Mouse (Mus musculus) midbrain, embryonic 15.5 days (tissue): ENCODE data around the gene Gm10715. TPM values are rescaled to one million over a fixed set of nuclear protein-coding genes. Genes with fewer than 3 reads are reported as not detected.
"Not testable (repeated sequence)": the region's sequence is repeated elsewhere in the genome, so short reads cannot be mapped to it uniquely, and the experiment has no call there.

Experiments
- ATAC-seq: fragments of 200-750 bp; cut with Nextera tagmentation; replicated peaks from 2 replicates; pipeline ENCODE4 v1.8.0; 2017; ENCODE audit warnings: moderate TSS enrichment
- H3K27ac ChIP-seq: fragments of 300-500 bp; sonication (generic); 2 replicates; pipeline ENCODE4 v1.5.1; 2015; ENCODE audit warnings: mild to moderate bottlenecking, inconsistent platforms
- H3K27me3 ChIP-seq: fragments of 300-500 bp; sonication (generic); replicated peaks from 2 replicates; pipeline ENCODE4 v1.6.1; 2015; ENCODE audit warnings: inconsistent platforms
- H3K36me3 ChIP-seq: fragments of 300-500 bp; sonication (generic); replicated peaks from 2 replicates; pipeline ENCODE4 v1.6.1; 2015; ENCODE audit warnings: inconsistent platforms
- H3K4me1 ChIP-seq: fragments of 300-500 bp; sonication (generic); 2 replicates; pipeline ENCODE4 v1.6.1; 2015; ENCODE audit warnings: inconsistent platforms
- H3K4me2 ChIP-seq: fragments of 300-500 bp; sonication (generic); 2 replicates; pipeline ENCODE4 v1.6.1; 2015; ENCODE audit warnings: inconsistent platforms, mild to moderate bottlenecking, moderate library complexity
- H3K4me3 ChIP-seq: fragments of 300-500 bp; sonication (generic); 2 replicates; pipeline ENCODE4 v1.5.1; 2015; ENCODE audit warnings: mild to moderate bottlenecking, inconsistent platforms
- H3K9ac ChIP-seq: fragments of 300-500 bp; sonication (generic); 2 replicates; pipeline ENCODE4 v1.6.1; 2015; ENCODE audit warnings: mild to moderate bottlenecking, inconsistent platforms
- H3K9me3 ChIP-seq: fragments of 300-500 bp; sonication (generic); 2 replicates; pipeline ENCODE4 v1.6.1; 2016; ENCODE audit warnings: inconsistent platforms
- WGBS: fragments of 180-500 bp; shearing (Covaris S2); methylation state at CpG from one replicate; pipeline ENCODE4 v1.1.7; 2015; ENCODE audit warnings: mixed read lengths; 5-methylcytosine and 5-hydroxymethylcytosine counted together
- polyA plus RNA-seq: library from polyadenylated mRNA; unstranded; fragments of >200 nt; fragmentation: Nextera tagmentation; extraction: Ambion mirVana; gene quantifications from 2 replicates; pipeline ENCODE4 v1.2.1, GENCODE M21; 2015

Gm10715 gene
- polyA plus RNA-seq, 1 experiment from 2014 or later = not detected

DNA sequence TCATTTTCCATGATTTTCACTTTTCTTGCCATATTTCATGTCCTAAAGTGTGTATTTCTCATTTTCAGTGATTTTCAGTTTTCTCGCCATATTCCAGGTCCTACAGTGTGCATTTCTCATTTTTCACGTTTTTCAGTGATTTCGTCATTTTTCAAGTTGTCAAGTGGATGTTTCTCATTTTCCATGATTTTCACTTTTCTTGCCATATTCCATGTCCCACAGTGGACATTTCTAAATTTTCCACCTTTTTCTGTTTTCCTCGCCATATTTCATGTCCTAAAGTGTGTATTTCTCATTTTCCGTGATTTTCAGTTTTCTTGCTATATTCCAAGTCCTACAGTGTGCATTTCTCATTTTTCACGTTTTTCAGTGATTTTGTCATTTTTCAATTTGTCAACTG, 20.8 kb upstream of the Gm10715 start:
- WGBS = 73% methylated on average over 6 of the region's 6 CpGs
- H3K27ac ChIP-seq, H3K27me3 ChIP-seq, H3K4me1 ChIP-seq, H3K4me2 ChIP-seq, ATAC-seq, H3K36me3 ChIP-seq, H3K4me3 ChIP-seq, H3K9ac ChIP-seq, H3K9me3 ChIP-seq: not testable (repeated sequence)

DNA sequence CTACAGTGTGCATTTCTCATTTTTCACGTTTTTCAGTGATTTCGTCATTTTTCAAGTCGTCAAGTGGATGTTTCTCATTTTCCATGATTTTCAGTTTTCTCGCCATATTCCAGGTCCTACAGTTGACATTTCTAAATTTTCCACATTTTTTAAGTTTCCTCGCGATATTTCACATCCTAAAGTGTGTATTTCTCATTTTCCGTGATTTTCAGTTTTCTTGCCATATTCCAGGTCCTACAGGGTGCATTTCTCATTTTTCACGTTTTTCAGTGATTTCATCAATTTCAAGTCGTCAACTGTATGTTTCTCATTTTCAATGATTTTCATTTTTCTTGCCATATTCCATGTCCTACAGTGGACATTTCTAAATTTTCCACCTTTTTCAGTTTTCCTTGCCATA, 19.6 kb upstream of the Gm10715 start, which contains the start of gene Gm10719:
Gene Gm10719, plus strand, starts transcription at position 301 of the 400 bp plus-strand sequence.
- H3K9ac ChIP-seq, ATAC-seq, H3K4me3 ChIP-seq, H3K36me3 ChIP-seq, H3K9me3 ChIP-seq, H3K27ac ChIP-seq, H3K4me1 ChIP-seq, H3K27me3 ChIP-seq, H3K4me2 ChIP-seq: not testable (repeated sequence)
- 44% methylated on average over 2 of the region's 9 CpGs for WGBS

DNA sequence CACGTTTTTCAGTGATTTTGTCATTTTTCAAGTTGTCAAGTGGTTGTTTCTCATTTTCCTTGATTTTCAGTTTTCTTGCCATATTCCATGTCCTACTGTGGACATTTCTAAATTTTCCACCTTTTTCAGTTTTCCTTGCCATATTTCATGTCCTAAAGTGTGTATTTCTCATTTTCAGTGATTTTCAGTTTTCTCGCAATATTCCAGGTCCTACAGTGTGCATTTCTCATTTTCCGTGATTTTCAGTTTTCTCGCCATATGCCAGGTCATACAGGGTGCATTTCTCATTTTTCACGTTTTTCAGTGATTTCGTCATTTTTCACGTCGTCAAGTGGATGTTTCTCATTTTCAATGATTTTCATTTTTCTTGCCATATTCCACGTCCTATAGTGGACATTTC, 17.7 kb upstream of the Gm10715 start:
- not testable (repeated sequence) for ATAC-seq, H3K27ac ChIP-seq, H3K36me3 ChIP-seq, H3K9me3 ChIP-seq, H3K4me1 ChIP-seq, H3K4me3 ChIP-seq, H3K9ac ChIP-seq, H3K27me3 ChIP-seq, H3K4me2 ChIP-seq
- 63% methylated on average over 9 of the region's 9 CpGs for WGBS

DNA sequence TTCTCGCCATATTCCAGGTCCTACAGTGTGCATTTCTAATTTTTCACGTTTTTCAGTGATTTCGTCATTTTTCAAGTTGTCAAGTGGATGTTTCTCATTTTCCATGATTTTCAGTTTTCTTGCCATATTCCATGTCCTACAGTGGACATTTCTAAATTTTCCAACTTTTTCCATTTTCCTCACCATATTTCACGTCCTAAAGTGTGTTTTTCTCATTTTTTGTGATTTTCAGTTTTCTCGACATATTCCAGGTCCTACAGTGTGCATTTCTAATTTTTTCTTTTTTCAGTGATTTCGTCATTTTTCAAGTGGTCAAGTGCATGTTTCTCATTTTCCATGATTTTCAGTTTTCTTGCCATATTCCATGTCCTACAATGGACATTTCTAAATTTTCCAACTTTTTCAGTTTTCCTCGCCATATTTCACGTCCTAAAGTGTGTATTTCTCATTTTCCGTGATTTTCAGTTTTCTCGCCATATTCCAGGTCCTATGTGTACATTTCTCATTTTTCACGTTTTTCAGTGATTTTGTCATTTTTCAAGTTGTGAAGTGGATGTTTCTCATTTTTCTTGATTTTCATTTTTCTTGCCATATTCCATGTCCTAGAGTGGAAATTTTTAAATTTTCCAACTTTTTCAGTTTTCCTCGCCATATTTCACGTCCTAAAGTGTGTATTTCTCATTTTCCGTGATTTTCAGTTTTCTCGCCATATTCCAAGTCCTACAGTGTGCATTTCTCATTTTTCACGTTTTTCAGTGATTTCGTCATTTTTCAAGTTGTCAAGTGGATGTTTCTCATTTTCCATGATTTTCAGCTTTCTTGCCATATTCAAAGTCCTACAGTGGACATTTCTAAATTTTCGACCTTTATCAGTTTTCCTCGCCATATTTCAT, 16.6 kb upstream of the Gm10715 start:
- not testable (repeated sequence) for H3K36me3 ChIP-seq, H3K27me3 ChIP-seq, H3K4me3 ChIP-seq, H3K27ac ChIP-seq, H3K4me2 ChIP-seq, H3K9me3 ChIP-seq, H3K4me1 ChIP-seq, H3K9ac ChIP-seq
- 0 out of 2 replicates have a peak, but pooled peaks have one; percentile 69 for ATAC-seq
- 76% methylated on average over 17 of the region's 19 CpGs for WGBS

DNA sequence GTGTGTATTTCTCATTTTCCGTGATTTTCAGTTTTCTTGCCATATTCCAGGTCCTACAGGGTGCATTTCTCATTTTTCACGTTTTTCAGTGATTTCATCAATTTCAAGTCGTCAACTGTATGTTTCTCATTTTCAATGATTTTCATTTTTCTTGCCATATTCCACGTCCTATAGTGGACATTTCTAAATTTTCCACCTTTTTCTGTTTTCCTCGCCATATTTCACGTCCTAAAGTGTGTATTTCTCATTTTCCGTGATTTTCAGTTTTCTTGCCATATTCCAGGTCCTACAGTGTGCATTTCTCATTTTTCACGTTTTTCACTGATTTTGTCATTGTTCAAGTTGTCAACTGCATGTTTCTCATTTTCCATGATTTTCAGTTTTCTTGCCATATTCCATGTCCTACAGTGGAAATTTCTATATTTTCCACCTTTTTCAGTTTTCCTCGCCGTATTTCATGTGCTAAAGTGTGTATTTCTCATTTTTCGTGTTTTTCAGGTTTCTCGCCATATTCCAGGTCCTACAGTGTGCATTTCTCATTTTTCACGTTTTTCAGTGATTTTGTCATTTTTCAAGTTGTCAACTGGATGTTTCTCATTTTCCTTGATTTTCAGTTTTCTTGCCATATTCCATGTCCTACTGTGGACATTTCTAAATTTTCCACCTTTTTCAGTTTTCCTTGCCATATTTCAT, 14.2 kb upstream of the Gm10715 start:
- not testable (repeated sequence) for H3K4me2 ChIP-seq, H3K9me3 ChIP-seq, ATAC-seq, H3K36me3 ChIP-seq, H3K27me3 ChIP-seq, H3K27ac ChIP-seq, H3K4me3 ChIP-seq, H3K9ac ChIP-seq, H3K4me1 ChIP-seq
- 74% methylated on average over 11 of the region's 13 CpGs for WGBS

DNA sequence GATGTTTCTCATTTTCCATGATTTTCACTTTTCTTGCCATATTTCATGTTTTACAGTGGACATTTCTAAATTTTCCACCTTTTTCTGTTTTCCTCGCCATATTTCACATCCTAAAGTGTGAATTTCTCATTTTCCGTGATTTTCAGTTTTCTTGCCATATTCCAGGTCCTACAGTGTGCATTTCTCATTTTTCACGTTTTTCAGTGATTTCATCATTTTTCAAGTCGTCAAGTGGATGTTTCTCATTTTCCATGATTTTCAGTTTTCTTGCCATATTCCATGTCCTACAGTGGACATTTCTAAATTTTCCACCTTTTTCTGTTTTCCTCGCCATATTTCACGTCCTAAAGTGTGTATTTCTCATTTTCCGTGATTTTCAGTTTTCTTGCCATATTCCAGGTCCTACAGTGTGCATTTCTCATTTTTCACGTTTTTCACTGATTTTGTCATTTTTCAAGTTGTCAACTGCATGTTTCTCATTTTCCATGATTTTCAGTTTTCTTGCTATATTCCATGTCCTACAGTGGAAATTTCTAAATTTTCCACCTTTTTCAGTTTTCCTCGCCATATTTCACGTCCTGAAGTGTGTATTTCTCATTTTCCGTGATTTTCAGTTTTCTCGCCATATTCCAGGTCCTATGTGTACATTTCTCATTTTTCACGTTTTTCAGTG, 13.2 kb upstream of the Gm10715 start, which contains the start of gene Gm10718:
Gene Gm10718, plus strand, starts transcription at position 236 of the 673 bp plus-strand sequence.
- H3K9me3 ChIP-seq, H3K4me1 ChIP-seq, H3K4me3 ChIP-seq, H3K36me3 ChIP-seq, ATAC-seq, H3K27ac ChIP-seq, H3K9ac ChIP-seq, H3K27me3 ChIP-seq, H3K4me2 ChIP-seq: not testable (repeated sequence)
- WGBS = 77% methylated on average over 12 of the region's 13 CpGs

DNA sequence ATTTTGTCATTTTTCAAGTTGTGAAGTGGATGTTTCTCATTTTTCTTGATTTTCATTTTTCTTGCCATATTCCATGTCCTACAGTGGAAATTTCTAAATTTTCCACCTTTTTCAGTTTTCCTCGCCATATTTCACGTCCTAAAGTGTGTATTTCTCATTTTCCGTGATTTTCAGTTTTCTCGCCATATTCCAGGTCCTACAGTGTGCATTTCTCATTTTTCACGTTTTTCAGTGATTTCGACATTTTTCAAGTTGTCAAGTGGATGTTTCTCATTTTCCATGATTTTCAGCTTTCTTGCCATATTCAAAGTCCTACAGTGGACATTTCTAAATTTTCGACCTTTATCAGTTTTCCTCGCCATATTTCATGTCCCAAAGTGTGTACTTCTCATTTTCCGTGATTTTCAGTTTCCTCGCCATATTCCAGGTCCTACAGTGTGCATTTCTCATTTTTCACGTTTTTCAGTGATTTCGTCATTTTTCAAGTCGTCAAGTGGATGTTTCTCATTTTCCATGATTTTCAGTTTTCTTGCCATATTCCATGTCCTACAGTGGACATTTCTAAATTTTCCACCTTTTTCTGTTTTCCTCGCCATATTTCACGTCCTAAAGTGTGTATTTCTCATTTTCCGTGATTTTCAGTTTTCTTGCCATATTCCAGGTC, 12.6 kb upstream of the Gm10715 start:
- not testable (repeated sequence) for H3K4me2 ChIP-seq, H3K9ac ChIP-seq, H3K27me3 ChIP-seq, H3K27ac ChIP-seq, ATAC-seq, H3K4me3 ChIP-seq, H3K36me3 ChIP-seq, H3K4me1 ChIP-seq, H3K9me3 ChIP-seq
- WGBS = 76% methylated on average over 16 of the region's 16 CpGs

DNA sequence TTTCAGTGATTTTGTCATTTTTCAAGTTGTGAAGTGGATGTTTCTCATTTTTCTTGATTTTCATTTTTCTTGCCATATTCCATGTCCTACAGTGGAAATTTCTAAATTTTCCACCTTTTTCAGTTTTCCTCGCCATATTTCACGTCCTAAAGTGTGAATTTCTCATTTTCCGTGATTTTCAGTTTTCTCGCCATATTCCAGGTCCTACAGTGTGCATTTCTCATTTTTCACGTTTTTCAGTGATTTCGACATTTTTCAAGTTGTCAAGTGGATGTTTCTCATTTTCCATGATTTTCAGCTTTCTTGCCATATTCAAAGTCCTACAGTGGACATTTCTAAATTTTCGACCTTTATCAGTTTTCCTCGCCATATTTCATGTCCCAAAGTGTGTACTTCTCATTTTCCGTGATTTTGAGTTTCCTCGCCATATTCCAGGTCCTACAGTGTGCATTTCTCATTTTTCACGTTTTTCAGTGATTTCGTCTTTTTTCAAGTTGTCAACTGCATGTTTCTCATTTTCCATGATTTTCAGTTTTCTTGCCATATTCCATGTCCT, 11.7 kb upstream of the Gm10715 start, which contains the start of gene Gm10717:
Gene Gm10717, plus strand, starts transcription at position 506 of the 556 bp plus-strand sequence.
- not testable (repeated sequence) for H3K9ac ChIP-seq, H3K4me2 ChIP-seq, H3K27me3 ChIP-seq, ATAC-seq, H3K9me3 ChIP-seq, H3K27ac ChIP-seq, H3K4me1 ChIP-seq, H3K4me3 ChIP-seq, H3K36me3 ChIP-seq
- WGBS = 71% methylated on average over 12 of the region's 12 CpGs

DNA sequence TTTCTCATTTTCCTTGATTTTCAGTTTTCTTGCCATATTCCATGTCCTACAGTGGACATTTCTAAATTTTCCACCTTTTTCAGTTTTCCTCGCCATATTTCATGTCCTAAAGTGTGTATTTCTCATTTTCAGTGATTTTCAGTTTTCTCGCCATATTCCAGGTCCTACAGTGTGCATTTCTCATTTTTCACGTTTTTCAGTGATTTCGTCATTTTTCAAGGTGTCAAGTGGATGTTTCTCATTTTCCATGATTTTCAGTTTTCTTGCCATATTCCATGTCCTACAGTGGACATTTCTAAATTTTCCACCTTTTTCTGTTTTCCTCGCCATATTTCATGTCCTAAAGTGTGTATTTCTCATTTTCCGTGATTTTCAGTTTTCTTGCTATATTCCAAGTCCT, 11.0 kb upstream of the Gm10715 start:
- H3K27ac ChIP-seq, H3K36me3 ChIP-seq, H3K9ac ChIP-seq, H3K4me2 ChIP-seq, H3K27me3 ChIP-seq, H3K9me3 ChIP-seq, ATAC-seq, H3K4me1 ChIP-seq, H3K4me3 ChIP-seq: not testable (repeated sequence)
- WGBS = 76% methylated on average over 6 of the region's 6 CpGs

DNA sequence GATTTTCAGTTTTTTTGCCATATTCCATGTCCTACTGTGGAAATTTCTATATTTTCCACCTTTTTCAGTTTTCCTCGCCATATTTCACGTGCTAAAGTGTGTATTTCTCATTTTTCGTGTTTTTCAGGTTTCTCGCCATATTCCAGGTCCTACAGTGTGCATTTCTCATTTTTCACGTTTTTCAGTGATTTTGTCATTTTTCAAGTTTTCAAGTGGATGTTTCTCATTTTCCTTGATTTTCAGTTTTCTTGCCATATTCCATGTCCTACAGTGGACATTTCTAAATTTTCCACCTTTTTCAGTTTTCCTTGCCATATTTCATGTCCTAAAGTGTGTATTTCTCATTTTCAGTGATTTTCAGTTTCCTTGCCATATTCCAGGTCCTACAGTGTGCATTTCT, 10.5 kb upstream of the Gm10715 start:
- WGBS = 76% methylated on average over 5 of the region's 5 CpGs
- H3K27me3 ChIP-seq, H3K9ac ChIP-seq, H3K36me3 ChIP-seq, H3K27ac ChIP-seq, H3K4me2 ChIP-seq, H3K4me1 ChIP-seq, H3K9me3 ChIP-seq, H3K4me3 ChIP-seq, ATAC-seq: not testable (repeated sequence)

DNA sequence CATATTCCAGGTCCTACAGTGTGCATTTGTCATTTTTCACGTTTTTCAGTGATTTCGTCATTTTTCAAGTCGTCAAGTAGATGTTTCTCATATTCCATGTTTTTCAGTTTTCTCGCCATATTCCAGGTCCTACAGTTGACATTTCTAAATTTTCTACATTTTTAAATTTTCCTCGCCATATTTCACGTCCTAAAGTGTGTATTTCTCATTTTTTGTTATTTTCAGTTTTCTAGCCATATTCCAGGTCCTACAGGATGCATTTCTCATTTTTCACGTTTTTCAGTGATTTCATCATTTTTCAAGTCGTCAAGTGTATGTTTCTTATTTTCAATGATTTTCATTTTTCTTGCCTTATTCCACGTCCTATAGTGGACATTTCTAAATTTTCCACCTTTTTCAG, 9.9 kb upstream of the Gm10715 start:
- H3K9me3 ChIP-seq, H3K4me2 ChIP-seq, H3K27ac ChIP-seq, ATAC-seq, H3K4me1 ChIP-seq, H3K36me3 ChIP-seq, H3K27me3 ChIP-seq, H3K9ac ChIP-seq, H3K4me3 ChIP-seq: not testable (repeated sequence)
- WGBS = 65% methylated on average over 9 of the region's 9 CpGs

DNA sequence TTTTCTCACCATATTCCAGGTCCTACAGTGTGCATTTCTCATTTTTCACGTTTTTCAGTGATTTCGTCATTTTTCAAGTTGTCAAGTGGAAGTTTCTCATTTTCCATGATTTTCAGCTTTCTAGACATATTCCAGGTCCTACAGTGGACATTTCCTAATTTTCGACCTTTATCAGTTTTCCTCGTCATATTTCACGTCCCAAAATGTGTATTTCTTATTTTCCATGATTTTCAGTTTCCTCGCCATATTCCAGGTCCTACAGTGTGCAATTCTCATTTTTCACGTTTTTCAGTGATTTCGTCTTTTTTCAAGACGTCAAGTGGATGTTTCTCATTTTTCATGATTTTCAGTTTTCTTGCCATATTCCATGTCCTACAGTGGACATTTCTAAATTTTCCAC, 9.5 kb upstream of the Gm10715 start:
- not testable (repeated sequence) for ATAC-seq, H3K27me3 ChIP-seq, H3K4me3 ChIP-seq, H3K9me3 ChIP-seq, H3K27ac ChIP-seq, H3K36me3 ChIP-seq, H3K9ac ChIP-seq, H3K4me1 ChIP-seq, H3K4me2 ChIP-seq
- 67% methylated on average over 9 of the region's 9 CpGs for WGBS
